Mouse (Mus musculus) lung, postnatal 36 days (tissue): ENCODE data around the gene Ddost.
A peak's percentile ranks its signal among the peaks of the same experiment; 100 is the strongest.

ENCODE experiments used
- DNase-seq: peaks from one replicate; pipeline ENCODE4 v3.0.0; 2022; ENCODE audit warnings: mixed read lengths

Gene Ddost

GRCm38 (mm10) chr4:138304340-138305104 is at the start of gene Ddost:
Gene Ddost, plus strand, starts transcription at chr4:138304730.
- DNase-seq = peak; percentile 99

DNA sequence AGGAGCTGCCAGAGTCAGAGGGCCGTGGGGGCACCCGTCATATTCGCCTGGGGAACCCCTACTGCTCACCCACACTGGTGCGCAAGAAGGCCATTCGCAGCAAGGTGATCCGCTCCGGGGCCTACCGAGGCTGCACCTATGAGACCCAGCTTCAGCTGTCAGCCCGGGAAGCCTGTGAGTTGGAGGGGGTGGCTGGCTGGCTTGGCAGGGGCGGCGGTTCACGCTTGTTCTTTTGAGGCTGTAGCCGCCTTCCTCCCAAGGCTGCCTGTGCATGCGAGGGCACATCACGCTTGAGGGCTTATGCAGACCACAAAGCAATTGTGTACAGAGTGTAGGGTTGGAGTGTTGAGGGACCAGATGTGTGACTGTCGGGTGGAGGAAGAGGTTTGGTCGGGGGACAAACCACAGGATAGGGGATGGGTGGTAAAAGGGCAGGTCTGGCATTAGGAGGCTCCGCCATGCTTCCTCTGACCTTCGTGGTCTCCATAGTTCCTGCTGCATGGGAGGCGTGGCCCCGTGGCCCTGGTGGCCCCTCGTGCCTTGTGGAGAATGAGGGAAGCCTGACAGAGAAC is 47.3 kb upstream of the Ddost start:
- no peak for DNase-seq

DNA sequence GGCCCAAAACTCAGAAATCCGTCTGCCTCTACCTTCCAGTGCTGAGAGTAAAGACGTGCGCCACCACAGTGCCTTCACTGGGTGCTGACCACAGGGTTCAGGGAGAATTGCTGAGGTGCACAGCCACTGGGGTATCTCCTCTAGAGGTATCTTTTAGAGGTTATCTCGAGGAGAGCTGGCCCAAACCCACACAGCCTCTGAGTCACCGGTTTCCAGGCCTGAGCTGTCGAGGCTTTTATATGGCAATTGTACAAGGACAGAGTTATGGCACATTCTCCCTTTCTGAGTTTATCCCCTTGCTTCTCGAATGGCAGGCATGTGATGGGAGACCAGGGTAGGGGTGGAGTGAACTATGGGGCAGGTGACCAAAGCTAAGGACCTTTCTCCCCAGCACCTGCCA is 45.9 kb upstream of the Ddost start:
- DNase-seq = no peak

DNA sequence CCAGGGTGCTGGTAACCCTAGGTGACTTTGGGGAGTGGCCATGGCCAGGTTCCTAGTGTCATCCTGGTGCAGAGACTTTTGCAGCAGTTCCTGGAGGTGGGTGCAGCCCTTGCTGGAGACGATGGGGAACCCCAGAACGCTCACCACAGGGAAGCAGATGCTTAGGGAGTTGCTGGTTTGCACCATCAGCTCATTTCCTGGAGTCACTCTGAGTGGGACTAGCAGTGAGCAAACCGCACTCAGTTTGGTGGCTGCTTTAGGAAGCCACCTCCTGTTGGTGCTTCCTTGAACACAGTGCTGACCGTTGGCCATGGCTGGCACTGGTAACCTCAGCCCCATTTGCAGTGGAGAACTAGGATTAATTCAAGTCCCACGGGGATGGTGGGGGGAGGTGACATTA is 45.0 kb upstream of the Ddost start:
- DNase-seq = no peak

DNA sequence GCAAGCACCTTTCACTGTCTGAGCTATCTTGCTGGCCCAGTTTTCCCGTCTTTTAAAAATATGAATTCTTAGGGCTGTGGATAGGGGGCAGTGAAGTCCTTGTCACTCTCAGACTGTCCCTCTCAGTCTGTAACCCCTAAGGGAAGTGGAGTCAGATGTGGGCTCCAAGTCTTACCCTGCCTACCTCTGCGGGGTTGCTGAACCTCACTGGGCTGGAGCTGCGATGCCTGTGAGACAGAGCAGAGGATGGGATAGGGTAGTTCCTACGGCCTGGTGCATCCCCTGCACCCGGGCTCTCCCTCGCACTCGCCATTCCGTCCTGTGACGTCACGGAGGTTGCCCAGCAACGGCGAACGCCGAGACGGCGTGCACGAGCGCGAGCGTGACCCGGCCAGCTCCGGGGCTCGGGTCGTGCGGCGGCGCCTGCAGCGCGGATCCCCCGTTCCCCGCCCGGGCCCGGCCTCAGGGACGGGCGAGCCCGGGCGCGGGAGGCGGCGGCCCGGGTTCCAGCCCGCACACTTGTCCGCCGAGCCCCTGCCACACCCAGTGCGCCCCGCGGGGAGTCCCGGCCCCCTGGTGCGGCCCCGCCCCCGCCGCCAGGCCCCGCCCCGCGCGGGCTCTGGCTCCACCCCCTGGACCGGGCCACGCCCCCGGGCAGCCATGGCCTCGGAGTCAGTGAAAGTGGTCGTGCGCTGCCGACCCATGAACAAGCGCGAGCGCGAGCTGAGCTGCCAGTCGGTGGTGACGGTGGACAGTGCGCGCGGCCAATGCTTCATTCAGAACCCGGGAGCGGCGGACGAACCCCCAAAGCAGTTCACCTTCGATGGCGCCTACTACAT is 42.5 kb upstream of the Ddost start:
- peak; percentile 88 for DNase-seq

GRCm38 (mm10) chr4:138267869-138268268 is 36.7 kb upstream of the Ddost start:
- DNase-seq = no peak

- DNase-seq = peak; percentile 55
These were observed 32.2 kb upstream of the Ddost start for GRCm38 (mm10) chr4:138272011-138272997.

- no peak for DNase-seq
These were observed 26.2 kb upstream of the Ddost start for GRCm38 (mm10) chr4:138278346-138278745.

DNA sequence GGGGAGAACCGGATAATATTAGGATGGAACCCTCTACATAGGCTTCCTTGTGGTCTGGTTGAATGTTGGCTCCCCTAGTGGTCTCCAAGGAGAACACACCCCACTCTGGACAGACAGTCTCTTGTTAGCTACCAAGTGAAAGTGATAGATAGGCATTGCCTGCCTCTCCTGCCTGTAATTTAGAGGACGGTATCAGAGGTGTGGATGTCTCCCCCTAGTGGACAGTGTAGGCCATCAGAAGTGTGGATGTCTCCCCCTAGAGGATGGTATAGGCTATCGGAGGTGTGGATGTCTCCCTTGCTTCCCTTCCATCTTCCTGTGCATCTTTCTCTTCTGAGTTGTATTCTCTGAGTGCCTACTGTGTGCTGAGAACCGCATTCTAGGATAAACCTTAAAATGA is 21.7 kb upstream of the Ddost start:
- DNase-seq = peak; percentile 80

GRCm38 (mm10) chr4:138286411-138286810 is 18.1 kb upstream of the Ddost start:
- DNase-seq = no peak

DNA sequence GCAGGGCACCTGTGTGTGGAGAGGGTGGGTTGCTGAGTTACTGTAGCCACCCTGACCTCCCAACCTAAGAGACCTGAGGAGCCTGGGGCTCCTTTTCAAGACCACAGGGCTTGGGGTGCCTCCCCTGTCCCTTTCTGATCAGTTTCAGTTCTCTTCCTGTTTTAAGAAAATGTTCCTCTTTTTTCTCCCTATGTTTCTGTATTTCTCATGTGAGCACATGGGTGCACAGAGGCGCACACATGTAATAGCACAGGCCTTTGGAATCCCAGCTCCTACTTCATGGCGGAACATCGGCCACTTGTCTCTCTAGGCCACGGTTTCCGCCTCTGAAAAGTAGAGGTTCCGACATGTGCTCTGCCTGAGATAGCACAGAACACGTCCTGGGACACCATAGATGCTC is 15.8 kb upstream of the Ddost start:
- no peak for DNase-seq

GRCm38 (mm10) chr4:138292028-138292427 is 12.5 kb upstream of the Ddost start:
- DNase-seq = no peak

DNA sequence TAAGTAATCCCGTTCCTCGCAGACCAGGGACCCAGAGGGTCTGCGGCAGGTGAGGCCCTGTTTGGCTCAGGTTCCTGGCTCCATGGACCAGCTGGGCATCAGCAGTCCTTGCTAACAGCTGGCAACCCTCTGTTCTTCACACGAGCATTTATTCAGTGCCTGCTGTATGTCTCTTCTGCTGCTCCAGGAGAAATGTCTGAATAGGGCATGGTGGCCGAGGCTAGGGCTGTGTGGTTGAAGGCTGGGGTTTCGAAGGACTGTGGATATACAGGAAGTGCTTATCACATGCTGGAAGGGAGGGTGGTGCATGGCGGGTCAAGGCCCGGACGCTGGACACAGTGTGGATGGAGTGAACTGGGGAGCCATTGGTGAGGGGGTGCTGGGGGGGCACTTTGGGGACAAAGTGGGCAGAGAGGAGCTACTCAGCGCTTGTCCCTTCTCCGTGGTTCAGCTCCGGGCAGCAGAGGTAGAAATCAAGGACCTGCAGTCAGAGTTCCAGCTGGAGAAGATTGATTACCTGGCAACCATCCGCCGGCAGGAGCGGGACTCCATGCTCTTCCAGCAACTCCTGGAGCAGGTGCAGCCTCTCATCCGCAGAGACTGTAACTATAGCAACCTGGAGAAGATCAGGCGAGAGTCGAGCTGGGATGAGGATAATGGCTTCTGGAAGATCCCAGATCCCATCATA is 11.1 kb upstream of the Ddost start:
- no peak for DNase-seq

DNA sequence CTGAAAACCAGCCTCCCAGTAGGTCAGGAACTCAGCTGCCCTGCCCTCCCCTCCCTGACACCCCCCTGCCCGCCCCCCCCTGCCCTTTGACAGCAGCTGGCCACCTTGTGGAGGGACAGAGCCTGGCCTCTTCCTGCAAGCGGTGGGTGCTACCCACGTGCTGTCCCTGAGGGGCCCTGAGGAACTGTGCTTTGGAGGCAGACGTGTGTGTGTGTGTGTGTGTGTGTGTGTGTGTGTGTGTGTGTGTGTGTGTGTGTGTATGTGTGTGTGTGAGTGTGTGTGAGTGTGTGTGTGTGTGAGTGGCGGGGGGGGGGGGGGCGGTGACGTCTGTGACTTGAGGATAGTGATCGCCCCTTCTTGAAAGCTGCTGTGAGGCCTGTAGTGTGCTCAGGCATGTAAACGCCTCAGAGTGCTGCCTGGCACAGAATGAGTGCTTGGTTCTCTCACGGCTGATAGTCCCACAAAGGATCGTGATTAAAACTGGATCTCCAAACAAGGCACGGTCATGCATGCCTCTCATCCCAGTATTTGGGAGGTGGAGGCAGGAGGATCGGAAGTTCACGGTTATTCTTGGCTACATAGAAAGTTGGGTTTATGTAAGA is 10.5 kb upstream of the Ddost start:
- no peak for DNase-seq

- DNase-seq = no peak
These were observed 3.2 kb upstream of the Ddost start for GRCm38 (mm10) chr4:138301271-138301780.

- no peak for DNase-seq
These were observed 1.5 kb upstream of the Ddost start for GRCm38 (mm10) chr4:138303011-138303410.

DNA sequence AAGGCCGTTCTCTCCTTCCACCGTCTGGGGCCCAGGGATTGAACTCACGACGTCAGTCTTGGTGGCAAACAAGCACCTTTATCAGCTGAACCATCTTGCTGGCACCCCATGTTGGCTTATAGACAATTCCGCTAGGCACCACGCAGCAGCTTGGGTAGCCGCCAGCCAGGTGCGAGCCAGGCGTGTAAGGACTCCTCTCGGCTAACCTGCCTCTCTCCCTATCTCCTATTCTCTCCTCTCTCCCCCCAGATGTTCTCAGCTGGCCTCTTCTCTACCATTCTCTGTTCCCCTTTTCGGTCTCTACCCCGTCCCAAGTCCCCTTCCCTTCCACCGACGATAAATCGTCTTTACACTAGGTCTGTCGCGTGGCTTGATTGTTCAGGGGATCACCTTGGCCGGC is 788 bp upstream of the Ddost start:
- no peak for DNase-seq

GRCm38 (mm10) chr4:138307025-138307424 is 2.5 kb downstream of the Ddost start:
- no peak for DNase-seq

DNA sequence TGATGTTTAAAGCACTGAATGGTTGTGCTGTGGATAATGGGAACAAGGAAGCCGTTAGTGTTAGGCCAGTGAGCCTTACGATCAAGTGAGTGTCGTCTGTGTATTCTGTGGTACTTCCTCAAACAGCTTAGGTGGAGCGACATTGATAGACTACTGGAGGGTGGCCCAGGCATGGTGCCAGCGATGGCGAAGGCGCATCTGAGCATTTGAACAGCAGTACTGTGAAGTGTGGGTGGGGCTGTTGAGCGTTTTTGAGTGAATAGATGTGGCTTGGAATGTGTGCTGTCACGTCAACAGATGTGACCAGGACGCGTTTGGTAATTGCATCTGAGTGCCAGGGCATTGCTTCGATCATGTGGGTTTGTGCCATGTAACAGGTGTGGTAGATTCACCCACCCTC is 3.2 kb downstream of the Ddost start:
- DNase-seq = no peak

GRCm38 (mm10) chr4:138310311-138310910 is 5.9 kb downstream of the Ddost start:
- no peak for DNase-seq

DNA sequence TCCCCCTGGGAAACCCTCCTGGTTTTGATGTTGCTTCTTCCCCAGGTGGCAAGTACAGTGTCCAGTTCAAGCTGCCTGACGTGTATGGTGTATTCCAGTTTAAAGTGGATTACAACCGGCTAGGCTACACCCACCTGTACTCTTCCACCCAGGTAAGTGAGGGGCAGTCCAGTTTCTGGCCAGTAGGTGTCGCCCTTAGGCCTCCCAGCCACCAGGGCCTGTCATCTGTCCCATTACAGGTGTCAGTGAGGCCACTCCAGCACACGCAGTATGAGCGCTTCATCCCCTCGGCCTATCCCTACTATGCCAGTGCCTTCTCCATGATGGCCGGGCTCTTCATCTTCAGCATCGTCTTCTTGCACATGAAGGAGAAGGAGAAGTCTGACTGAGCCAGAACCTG is 7.1 kb downstream of the Ddost start:
- peak; percentile 68 for DNase-seq
